Mouse (Mus musculus) liver, postnatal 0 days (tissue): Measurements from ENCODE around the gene Pla2g3. TPM values are rescaled to one million over a fixed set of nuclear protein-coding genes. Genes with fewer than 3 reads are reported as not detected.

Source experiments
- ATAC-seq: fragments of 200-750 bp; cut with Nextera tagmentation; 2 replicates; pipeline ENCODE4 v1.8.0; 2017; ENCODE audit warnings: mild to moderate bottlenecking, moderate library complexity
- DNase-seq: peaks from one replicate; pipeline ENCODE4 v3.0.0-alpha.2; 2016
- H3K27ac ChIP-seq: fragments of 300-500 bp; sonication (generic); 2 replicates; pipeline ENCODE4 v1.5.1; 2014; ENCODE audit warnings: antibody characterized with exemption, moderate library complexity, mild to moderate bottlenecking, low read depth
- H3K27me3 ChIP-seq: fragments of 300-500 bp; sonication (generic); 2 replicates; pipeline ENCODE4 v1.6.1; 2014; ENCODE audit warnings: low read length, control low read depth, mixed read lengths; ENCODE audit not compliant: insufficient read depth
- H3K36me3 ChIP-seq: fragments of 300-500 bp; sonication (generic); replicated peaks from 2 replicates; pipeline ENCODE4 v1.6.1; 2014; ENCODE audit warnings: mild to moderate bottlenecking, control low read depth, low read length, moderate library complexity, mixed read lengths; ENCODE audit not compliant: insufficient read depth
- H3K4me1 ChIP-seq: fragments of 300-500 bp; sonication (generic); 2 replicates; pipeline ENCODE4 v1.6.1; 2014; ENCODE audit warnings: antibody characterized with exemption, mild to moderate bottlenecking, control low read depth; ENCODE audit not compliant: insufficient read depth
- H3K4me2 ChIP-seq: fragments of 300-500 bp; sonication (generic); 2 replicates; pipeline ENCODE4 v1.6.1; 2014; ENCODE audit warnings: low read depth, mild to moderate bottlenecking, low read length, moderate library complexity, mixed read lengths
- H3K4me3 ChIP-seq: fragments of 300-500 bp; sonication (generic); 2 replicates; pipeline ENCODE4 v1.5.1; 2014; ENCODE audit warnings: low read depth, low read length
- H3K9ac ChIP-seq: fragments of 300-500 bp; sonication (generic); replicated peaks from 2 replicates; pipeline ENCODE4 v1.6.1; 2014; ENCODE audit warnings: mild to moderate bottlenecking, moderate library complexity
- H3K9me3 ChIP-seq: fragments of 300-500 bp; sonication (generic); 2 replicates; pipeline ENCODE4 v1.6.1; 2016; ENCODE audit warnings: mild to moderate bottlenecking, control low read depth, low read length, mixed read lengths
- CTCF ChIP-seq: sonication (generic); IDR thresholded peaks from 2 replicates; pipeline ENCODE4 v1.5.1; 2016; ENCODE audit warnings: antibody characterized with exemption, low read depth
- EP300 ChIP-seq: IDR thresholded peaks from 2 replicates; pipeline ENCODE4 v1.6.1; 2016; ENCODE audit warnings: antibody characterized with exemption, low read depth, mild to moderate bottlenecking
- WGBS: fragments of 180-500 bp; shearing (Covaris S2); extraction: QIAGEN DNeasy Blood & Tissue Kit; methylation state at CpG from one replicate; pipeline ENCODE4 v1.1.7; 2014; ENCODE audit not compliant: insufficient replicate concordance; 5-methylcytosine and 5-hydroxymethylcytosine counted together
- polyA plus RNA-seq: library from polyadenylated mRNA; unstranded; fragments of >200 nt; fragmentation: Nextera tagmentation; extraction: Ambion mirVana; gene quantifications from 2 replicates; pipeline ENCODE4 v1.2.1, GENCODE M21; 2015

Pla2g3 gene
- polyA plus RNA-seq, 1 experiment from 2014 or later = 0.07 TPM

DNA sequence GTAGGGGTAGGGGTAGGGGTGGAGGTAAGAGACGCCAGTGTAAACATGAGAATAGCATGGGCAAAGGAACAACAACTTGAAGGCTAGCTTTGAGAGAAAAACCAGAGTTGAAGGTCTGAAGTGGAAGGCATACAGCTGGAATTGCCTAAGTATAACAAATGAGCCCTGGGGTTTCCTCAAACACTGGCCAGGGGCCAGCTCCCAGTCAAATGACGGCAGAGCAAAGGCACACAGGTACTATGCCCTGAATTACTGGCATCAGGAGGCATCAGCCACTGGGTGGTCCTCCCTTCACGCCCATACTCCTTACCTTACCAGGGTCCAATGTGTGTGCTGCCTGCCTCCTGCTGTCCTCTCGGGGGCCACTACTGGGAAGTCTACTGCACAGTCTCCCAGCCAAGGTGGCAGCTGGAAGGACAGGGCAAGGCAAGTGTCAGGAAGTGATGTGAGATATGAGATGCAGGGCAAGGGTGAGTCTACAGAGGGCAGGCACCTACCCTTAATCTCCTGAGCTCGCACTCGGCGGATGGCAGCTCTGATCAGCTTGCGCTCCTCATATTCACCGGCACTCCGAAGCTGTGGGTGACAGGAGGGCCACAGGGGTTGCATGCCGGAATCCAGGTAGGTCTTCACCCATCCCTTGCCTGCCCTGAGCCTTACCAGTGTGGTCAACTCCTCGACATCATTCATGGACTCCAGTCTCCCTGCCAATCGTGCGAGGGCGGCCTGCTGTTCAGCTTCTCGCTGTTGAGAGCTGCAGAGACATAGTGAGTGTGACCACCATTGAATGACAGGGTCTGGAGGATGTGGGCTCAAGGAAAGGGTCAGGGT, 44.2 kb downstream of the Pla2g3 start:
- ATAC-seq (no peak), DNase-seq (no peak)

GRCm38 (mm10) chr11:3533406-3533932, 45.4 kb downstream of the Pla2g3 start:
- DNase-seq = no peak
- Histone ChIP-seq H3K27me3 (no peaks in the 10 kb centered on the region), H3K36me3 (peaks cover 43% of the 10 kb centered on the region), H3K4me2 (no peak overlapping the region), H3K9me3 (no peaks in the 10 kb centered on the region), H3K4me3 (no peak overlapping the region), H3K4me1 (peaks cover 30% of the 10 kb centered on the region), H3K9ac (no peak overlapping the region), H3K27ac (no peak overlapping the region)
- 92% methylated on average over 17 of the region's 17 CpGs for whole genome bisulfite sequencing
- no peak for TF ChIP-seq EP300
- TF ChIP-seq CTCF = no peak
- ATAC-seq = no peak

More for the DNA sequence above, 44.2 kb downstream of the Pla2g3 start:
- Histone ChIP-seq H3K36me3 (peaks cover 49% of the 10 kb centered on the region), H3K27me3 (no peaks in the 10 kb centered on the region), H3K9ac (no peak overlapping the region), H3K4me2 (no peak overlapping the region), H3K4me1 (peaks cover 22% of the 10 kb centered on the region), H3K9me3 (no peaks in the 10 kb centered on the region), H3K4me3 (no peak overlapping the region), H3K27ac (no peak overlapping the region)
- WGBS = 81% methylated on average over 16 of the region's 16 CpGs
- no peak for TF ChIP-seq CTCF
- no peak for TF ChIP-seq EP300

DNA sequence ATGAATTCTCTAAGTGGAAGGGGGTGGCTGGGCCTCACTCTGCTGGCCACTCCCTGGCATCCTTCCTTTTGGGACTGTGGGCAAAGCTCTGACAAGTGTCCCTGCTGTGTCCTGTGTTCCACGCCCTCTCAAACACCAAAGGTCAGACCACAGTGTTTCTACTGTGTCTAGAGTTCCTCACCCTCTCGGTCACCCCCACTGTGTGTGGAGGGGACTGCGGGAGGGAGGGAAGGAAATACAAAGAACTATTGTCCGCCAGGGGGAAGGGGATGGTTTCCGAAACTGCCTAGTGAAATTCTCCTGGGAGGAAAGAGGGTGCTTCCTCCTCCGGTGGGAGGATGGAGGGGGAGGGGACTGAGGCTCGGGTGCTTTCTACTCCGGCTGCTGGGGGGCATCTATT, 46.9 kb downstream of the Pla2g3 start:
- ATAC-seq (no peak), DNase-seq (no peak)
- Histone ChIP-seq H3K4me3 (peak overlapping the region; percentile 51; the same call in 1 of the 2 replicates), H3K9me3 (no peaks in the 10 kb centered on the region), H3K27me3 (no peaks in the 10 kb centered on the region), H3K4me2 (peak overlapping the region; percentile 94), H3K36me3 (peaks cover 28% of the 10 kb centered on the region; the same call in 1 of the 2 replicates), H3K9ac (peak overlapping the region; percentile 70), H3K4me1 (peaks cover 37% of the 10 kb centered on the region), H3K27ac (peak overlapping the region; percentile 77; the same call in 1 of the 2 replicates)
- TF ChIP-seq CTCF (no peak), EP300 (no peak)
- WGBS = 16% methylated on average over 8 of the region's 8 CpGs

DNA sequence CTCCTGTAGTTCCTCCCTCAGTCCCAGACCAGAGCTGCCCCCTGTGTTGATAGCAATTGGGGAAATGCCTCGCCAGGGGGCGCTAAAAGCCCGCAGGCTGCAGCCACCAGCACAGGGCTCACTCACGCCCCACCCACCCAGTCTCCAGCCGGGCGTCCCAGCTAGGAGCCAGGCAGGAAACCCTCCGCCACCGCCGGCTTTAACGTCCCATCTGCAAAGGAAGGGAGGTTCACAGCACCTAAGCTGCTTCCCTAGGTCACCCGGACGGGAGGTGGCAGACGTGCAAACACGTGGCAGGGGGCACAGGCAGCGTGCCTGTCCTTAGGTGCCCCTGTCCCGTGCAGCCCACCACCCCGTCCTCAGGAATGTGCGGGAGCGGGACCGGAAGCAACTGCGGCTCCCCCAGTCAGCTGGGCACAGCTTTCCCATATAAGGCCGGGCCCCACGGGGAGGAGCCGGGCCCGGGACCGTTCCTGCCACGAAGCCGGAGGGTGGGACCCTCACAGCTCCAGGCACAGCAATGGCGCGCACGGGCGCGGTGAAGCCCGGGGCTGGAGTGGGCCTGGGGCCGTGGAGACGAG, 47.4 kb downstream of the Pla2g3 start:
- H3K4me3 ChIP-seq = peak overlapping the region; percentile 51
- no peaks in the 10 kb centered on the region for H3K27me3 ChIP-seq
- H3K4me2 ChIP-seq = peak overlapping the region; percentile 94
- peaks cover 23% of the 10 kb centered on the region; the same call in 1 of the 2 replicates for H3K36me3 ChIP-seq
- WGBS = 1% methylated on average over 35 of the region's 36 CpGs
- H3K27ac ChIP-seq = peak overlapping the region; percentile 77
- ATAC-seq (peak; percentile 74), DNase-seq (peak; percentile 95)
- peak overlapping the region; percentile 70 for H3K9ac ChIP-seq
- H3K9me3 ChIP-seq = no peaks in the 10 kb centered on the region
- H3K4me1 ChIP-seq = peaks cover 37% of the 10 kb centered on the region
- TF ChIP-seq CTCF = peak; percentile 93
- TF ChIP-seq EP300 = no peak

GRCm38 (mm10) chr11:3536082-3536481, 48.0 kb downstream of the Pla2g3 start:
- Histone ChIP-seq H3K9ac (peak overlapping the region; percentile 70), H3K9me3 (no peaks in the 10 kb centered on the region), H3K27ac (peak overlapping the region; percentile 77), H3K36me3 (peaks cover 17% of the 10 kb centered on the region; the same call in 1 of the 2 replicates), H3K27me3 (no peaks in the 10 kb centered on the region), H3K4me1 (peaks cover 37% of the 10 kb centered on the region), H3K4me2 (peak overlapping the region; percentile 94), H3K4me3 (peak overlapping the region; percentile 51)
- ATAC-seq (no peak), DNase-seq (no peak)
- no peak for TF ChIP-seq EP300
- 40% methylated on average over 5 of the region's 5 CpGs for WGBS

DNA sequence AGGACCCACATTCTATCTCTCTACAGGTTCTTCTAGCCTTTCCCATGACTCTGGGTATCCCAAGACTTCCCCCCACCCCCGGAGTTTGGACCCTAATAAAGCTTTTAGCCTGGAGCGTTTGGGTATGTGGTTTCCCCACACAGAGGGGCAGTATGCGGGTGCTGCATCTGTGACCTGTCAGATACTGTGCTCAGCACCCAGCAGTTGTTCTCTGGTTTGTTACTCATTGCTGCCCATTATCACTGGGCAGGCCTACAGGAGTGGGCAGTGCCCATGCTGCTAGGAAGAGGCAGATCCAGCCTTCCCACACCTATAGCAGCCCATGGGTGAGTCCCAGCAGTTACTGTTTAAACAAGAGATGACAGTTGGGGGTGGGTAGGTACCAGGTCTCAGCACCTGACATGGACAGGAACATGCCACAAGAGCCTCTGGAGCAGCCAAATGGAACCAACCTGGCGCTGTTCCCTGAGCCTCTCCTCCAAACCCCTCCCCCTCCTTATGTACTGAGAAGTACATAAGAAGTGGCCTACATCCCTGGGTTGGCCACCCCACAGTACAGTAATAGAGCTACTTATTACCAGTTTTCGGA, 48.8 kb downstream of the Pla2g3 start:
- peak; percentile 12 for DNase-seq
- Histone ChIP-seq H3K4me2 (peak overlapping the region; percentile 70), H3K36me3 (0 out of 2 replicates have a peak, but pooled peaks cover 9% of the 10 kb centered on the region), H3K9ac (no peak overlapping the region), H3K27ac (no peak overlapping the region), H3K4me1 (peaks cover 37% of the 10 kb centered on the region), H3K27me3 (no peaks in the 10 kb centered on the region), H3K4me3 (no peak overlapping the region), H3K9me3 (no peaks in the 10 kb centered on the region)
- no peak for ATAC-seq
- no peak for TF ChIP-seq EP300
- no peak for TF ChIP-seq CTCF
- 90% methylated on average over 5 of the region's 5 CpGs for WGBS
